Mouse (Mus musculus): ENCODE results near the gene Hecw2. TPM values are rescaled to one million over a fixed set of nuclear protein-coding genes. Genes with fewer than 3 reads are reported as not detected.
A peak's percentile ranks its signal among the peaks of the same experiment; 100 is the strongest.

Gene Hecw2
- polyA plus RNA-seq, 1 experiment = 6.6 TPM

DNA sequence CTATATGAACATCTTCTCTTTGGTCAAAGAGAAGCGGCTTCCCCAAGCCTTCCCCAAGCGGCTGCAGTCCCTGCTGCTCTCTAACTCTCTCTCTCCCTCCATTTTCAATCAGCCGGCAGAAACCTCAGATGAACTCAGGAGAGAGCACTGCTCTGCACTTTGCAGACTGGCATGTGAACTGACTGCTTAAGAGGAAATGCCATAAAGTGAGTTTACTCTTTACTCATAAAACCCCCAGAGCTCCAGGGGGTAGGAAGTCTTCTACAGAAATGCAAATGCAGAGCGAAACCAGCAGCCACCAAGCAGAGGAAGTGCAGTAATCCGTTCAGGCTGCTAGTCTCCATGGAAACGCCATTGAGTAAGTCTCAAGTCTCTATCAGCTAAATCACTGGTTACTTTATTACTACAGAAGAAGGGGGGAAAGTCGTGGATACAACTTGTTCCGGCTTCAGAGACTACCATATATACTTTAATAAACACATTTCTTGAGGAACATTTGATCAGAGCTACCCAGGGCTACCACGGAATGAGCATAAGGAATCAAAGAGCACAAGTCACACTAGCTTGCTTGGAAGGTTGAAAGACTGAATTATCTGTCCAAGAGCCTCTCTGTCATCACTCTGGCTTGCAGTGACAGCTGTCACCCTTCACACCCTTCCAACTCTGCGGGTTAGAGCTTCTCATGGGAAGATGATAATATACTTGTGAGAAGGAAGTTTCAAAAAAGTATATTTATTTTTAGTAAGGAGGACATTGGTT, 371.1 kb downstream of the Hecw2 start:
- no peak for TF ChIP-seq CTCF (conservative IDR thresholded peaks at IDR 0.05; ENCODE audit: insufficient read depth, insufficient read length, low read depth, low read length)
- no peak for TF ChIP-seq POLR2A (IDR thresholded peaks at IDR 0.05; ENCODE audit: low read depth, low read length)
- 13% methylated on average over 10 of the region's 10 CpGs for WGBS

DNA sequence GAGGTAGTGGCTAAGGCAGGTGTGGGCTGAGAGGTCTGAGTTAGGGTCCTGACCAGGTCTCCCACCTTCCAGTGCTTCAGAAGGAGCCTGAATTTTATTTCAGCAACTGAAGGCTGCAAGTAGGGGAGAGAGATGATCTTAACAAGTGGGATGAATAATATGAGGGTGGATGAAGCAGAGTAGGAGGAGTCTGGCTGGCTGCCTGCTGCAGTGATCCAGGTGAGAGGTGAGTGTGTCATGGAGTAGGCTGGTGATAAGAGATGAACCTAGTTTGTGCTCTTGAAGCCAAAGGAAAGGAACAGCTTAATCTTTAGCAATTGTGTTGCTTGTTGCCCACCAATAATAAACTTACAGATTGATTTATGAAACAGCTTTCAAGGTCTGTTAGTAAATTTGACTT, 373.0 kb downstream of the Hecw2 start:
- Histone ChIP-seq H3K36me3 (ENCODE audit: control insufficient read depth, insufficient read depth, low read length) (no peaks in the 10 kb centered on the region), H3K27me3 (replicated peaks; ENCODE audit: control insufficient read depth, insufficient read depth, low read length) (no peaks in the 10 kb centered on the region), H3K4me1 (ENCODE audit: control insufficient read depth, insufficient read depth, low read length) (0 out of 2 replicates have a peak, but pooled peaks cover 6% of the 10 kb centered on the region), H3K27ac (ENCODE audit: insufficient read depth, low read depth, low read length) (no peak overlapping the region), H3K4me3 (ENCODE audit: insufficient read depth, low read depth, low read length) (no peak overlapping the region)
- no peak for DNase-seq
- TF ChIP-seq POLR2A (IDR thresholded peaks at IDR 0.05; ENCODE audit: low read depth, low read length) (no peak), CTCF (conservative IDR thresholded peaks at IDR 0.05; ENCODE audit: insufficient read depth, insufficient read length, low read depth, low read length) (no peak)

More for the DNA sequence above, 371.1 kb downstream of the Hecw2 start:
- 0 out of 2 replicates have a peak, but pooled peaks cover 6% of the 10 kb centered on the region for H3K4me1 ChIP-seq (ENCODE audit: control insufficient read depth, insufficient read depth, low read length)
- no peaks in the 10 kb centered on the region for H3K27me3 ChIP-seq (replicated peaks; ENCODE audit: control insufficient read depth, insufficient read depth, low read length)
- H3K36me3 ChIP-seq (ENCODE audit: control insufficient read depth, insufficient read depth, low read length) = no peaks in the 10 kb centered on the region
- peak; percentile 65 for DNase-seq
- H3K27ac ChIP-seq (ENCODE audit: insufficient read depth, low read depth, low read length) = peak overlapping the region; percentile 62
- no peak overlapping the region for H3K4me3 ChIP-seq (ENCODE audit: insufficient read depth, low read depth, low read length)

DNA sequence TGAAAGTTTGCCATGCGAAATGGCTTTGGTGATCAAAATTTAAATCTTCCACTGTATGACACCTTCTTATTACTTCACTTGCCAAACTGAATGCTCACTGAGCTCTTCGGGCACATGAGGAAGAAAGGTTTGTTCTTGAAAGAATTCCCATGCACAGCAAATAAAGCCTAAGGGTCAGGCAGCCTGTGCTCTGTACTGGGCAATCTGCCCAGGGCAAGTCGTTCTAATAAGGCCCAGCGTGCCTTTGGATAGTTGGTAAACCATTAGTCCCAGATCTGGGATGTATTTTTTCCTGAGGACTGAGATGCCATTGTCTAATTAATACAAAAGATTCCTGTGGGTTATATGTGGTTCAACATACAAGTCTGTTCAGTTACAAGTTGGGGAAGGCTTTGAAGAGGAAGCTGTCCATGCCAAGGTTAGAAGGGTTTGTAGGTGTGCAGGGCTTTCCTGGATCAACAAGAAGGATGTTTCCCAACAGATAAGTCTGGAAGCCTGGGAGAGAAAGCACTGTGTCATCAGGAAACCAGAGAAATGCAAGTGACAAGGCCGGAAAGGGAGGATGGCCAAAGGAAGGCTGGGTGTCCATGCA, 374.8 kb downstream of the Hecw2 start:
- Histone ChIP-seq H3K27me3 (replicated peaks; ENCODE audit: control insufficient read depth, insufficient read depth, low read length) (no peaks in the 10 kb centered on the region), H3K36me3 (ENCODE audit: control insufficient read depth, insufficient read depth, low read length) (no peaks in the 10 kb centered on the region), H3K27ac (ENCODE audit: insufficient read depth, low read depth, low read length) (no peak overlapping the region), H3K4me3 (ENCODE audit: insufficient read depth, low read depth, low read length) (no peak overlapping the region), H3K4me1 (ENCODE audit: control insufficient read depth, insufficient read depth, low read length) (0 out of 2 replicates have a peak, but pooled peaks cover 6% of the 10 kb centered on the region)
- peak; percentile 56 for DNase-seq
- WGBS = 44% methylated on average over 5 of the region's 5 CpGs
- TF ChIP-seq CTCF (conservative IDR thresholded peaks at IDR 0.05; ENCODE audit: insufficient read depth, insufficient read length, low read depth, low read length) (no peak), POLR2A (IDR thresholded peaks at IDR 0.05; ENCODE audit: low read depth, low read length) (no peak)

DNA sequence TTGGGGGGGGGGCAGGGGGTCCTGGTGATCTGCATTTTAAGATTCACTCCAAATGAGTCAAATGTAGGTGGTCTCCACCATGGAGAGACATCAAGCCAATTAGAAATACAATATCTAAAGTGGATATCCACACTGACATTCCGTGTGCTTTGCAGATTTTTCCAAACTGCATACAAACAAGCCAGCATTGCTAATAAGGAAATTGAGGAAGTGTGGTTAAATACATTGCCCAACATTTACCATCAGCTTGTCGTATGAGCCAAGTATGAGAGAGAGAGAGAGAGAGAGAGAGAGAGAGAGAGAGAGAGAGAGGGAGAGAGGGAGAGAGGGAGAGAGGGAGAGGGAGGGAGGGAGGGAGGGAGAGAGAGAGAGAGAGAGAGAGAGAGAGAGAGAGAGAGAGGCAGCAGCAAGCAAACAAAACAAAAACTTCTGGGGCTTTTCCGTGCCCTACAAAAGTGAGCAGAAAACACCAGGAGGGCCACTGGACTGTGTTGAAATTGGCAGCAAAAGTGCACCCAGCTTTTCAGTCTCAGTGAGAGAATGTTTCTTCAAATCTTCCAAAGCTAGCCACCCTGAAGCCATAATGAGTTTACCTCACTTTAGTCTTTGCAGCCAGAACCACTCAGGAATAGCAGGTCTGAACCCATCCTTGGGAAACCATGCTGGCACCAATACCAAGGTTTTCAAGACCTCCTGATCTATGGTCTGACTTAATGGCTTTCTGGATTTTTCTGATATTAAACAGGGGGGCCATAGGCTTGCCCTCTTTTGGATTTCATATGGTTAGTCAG, 376.7 kb downstream of the Hecw2 start:
- Histone ChIP-seq H3K36me3 (ENCODE audit: control insufficient read depth, insufficient read depth, low read length) (no peaks in the 10 kb centered on the region), H3K27ac (ENCODE audit: insufficient read depth, low read depth, low read length) (no peak overlapping the region), H3K4me1 (ENCODE audit: control insufficient read depth, insufficient read depth, low read length) (0 out of 2 replicates have a peak, but pooled peaks cover 2% of the 10 kb centered on the region), H3K4me3 (ENCODE audit: insufficient read depth, low read depth, low read length) (no peak overlapping the region), H3K27me3 (replicated peaks; ENCODE audit: control insufficient read depth, insufficient read depth, low read length) (no peaks in the 10 kb centered on the region)
- WGBS = 49% methylated on average over 3 of the region's 3 CpGs
- DNase-seq = peak; percentile 13
- TF ChIP-seq CTCF (conservative IDR thresholded peaks at IDR 0.05; ENCODE audit: insufficient read depth, insufficient read length, low read depth, low read length) = no peak

DNA sequence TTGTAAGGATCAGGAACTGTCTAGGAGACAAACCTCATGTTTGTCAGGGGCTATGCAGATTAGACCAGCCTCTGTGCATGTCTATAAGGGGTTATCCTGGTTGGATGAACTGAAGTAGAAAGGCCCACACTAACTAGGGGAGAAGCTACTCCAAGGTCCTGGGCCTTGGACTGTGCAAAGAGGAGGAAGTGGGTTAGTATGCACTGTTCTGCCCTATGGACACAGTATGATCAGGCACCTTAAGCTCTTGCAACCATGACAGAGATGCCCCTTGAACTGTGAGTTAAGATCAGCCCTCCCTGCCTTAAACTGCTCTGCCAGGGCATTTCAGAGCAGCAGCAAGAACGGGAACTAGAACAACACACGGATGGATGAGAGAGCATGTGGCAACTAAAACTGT, 378.6 kb downstream of the Hecw2 start:
- Histone ChIP-seq H3K4me3 (ENCODE audit: insufficient read depth, low read depth, low read length) (no peak overlapping the region), H3K27me3 (replicated peaks; ENCODE audit: control insufficient read depth, insufficient read depth, low read length) (no peaks in the 10 kb centered on the region), H3K27ac (ENCODE audit: insufficient read depth, low read depth, low read length) (no peak overlapping the region), H3K36me3 (ENCODE audit: control insufficient read depth, insufficient read depth, low read length) (no peaks in the 10 kb centered on the region), H3K4me1 (ENCODE audit: control insufficient read depth, insufficient read depth, low read length) (0 out of 2 replicates have a peak, but pooled peaks cover 2% of the 10 kb centered on the region)
- TF ChIP-seq CTCF (conservative IDR thresholded peaks at IDR 0.05; ENCODE audit: insufficient read depth, insufficient read length, low read depth, low read length) (no peak), POLR2A (IDR thresholded peaks at IDR 0.05; ENCODE audit: low read depth, low read length) (no peak)
- no peak for DNase-seq
- WGBS = 44% methylated on average over 2 of the region's 2 CpGs

DNA sequence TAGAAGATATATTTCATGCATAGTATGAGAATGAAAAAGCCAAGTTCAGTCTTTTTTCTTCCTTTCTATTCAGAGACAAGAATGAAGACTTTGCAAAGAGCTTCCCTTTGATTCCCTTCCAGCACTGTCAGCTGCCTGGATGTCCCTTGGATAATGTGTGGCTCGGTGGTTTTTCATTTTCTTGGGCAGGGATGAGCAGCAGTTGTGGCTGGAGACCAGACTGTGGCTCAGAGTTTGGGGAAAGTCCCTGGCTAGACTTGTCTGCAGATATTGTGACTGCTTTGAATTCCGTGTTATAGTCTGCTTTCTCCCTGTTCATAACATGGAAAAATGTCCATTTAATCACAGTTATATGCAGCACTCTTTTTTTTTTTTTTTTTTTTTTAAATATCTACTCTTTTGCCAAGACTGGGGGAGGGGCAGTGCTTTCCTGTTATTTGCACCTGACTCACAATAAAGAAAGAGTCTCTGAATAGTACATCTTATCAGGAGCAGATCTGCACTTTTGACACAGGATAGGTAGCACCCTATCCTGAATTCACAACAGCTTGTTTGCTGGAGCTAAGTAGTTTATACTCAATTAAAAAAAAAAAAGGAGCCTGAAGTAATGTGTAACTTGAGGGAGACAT, 380.8 kb downstream of the Hecw2 start:
- 51% methylated on average over 2 of the region's 2 CpGs for WGBS
- Histone ChIP-seq H3K27me3 (replicated peaks; ENCODE audit: control insufficient read depth, insufficient read depth, low read length) (no peaks in the 10 kb centered on the region), H3K4me3 (ENCODE audit: insufficient read depth, low read depth, low read length) (no peak overlapping the region), H3K27ac (ENCODE audit: insufficient read depth, low read depth, low read length) (no peak overlapping the region), H3K36me3 (ENCODE audit: control insufficient read depth, insufficient read depth, low read length) (no peaks in the 10 kb centered on the region), H3K4me1 (ENCODE audit: control insufficient read depth, insufficient read depth, low read length) (no peaks in the 10 kb centered on the region)
- DNase-seq = peak; percentile 56
- TF ChIP-seq CTCF (conservative IDR thresholded peaks at IDR 0.05; ENCODE audit: insufficient read depth, insufficient read length, low read depth, low read length) (no peak), POLR2A (IDR thresholded peaks at IDR 0.05; ENCODE audit: low read depth, low read length) (no peak)

Data from kidney, adult 2 months (tissue).